Mouse (Mus musculus): ENCODE results near the gene Rcc1. TPM values are rescaled to one million over a fixed set of nuclear protein-coding genes. Genes with fewer than 3 reads are reported as not detected.

Rcc1 gene
- 10 to 100 TPM in 1 of 2 experiments, 1 to 10 TPM in 1; 9.5 to 13.3 TPM for total RNA-seq (2021)
- long read RNA-seq, experiment 1, transcript Rcc1-202 (10 exons, 2,285 nt): major isoform, 12 of 18 reads
- long read RNA-seq, experiment 1, partial matches to known transcripts: 2 of 18 reads
- long read RNA-seq, experiment 1, other reads (novel, unspliced or antisense): 3 of 18 reads
- long read RNA-seq, experiment 2, transcript Rcc1-202 (10 exons, 2,285 nt): major isoform, 7 of 12 reads
- long read RNA-seq, experiment 2, partial matches to known transcripts: 0 of 12 reads
- long read RNA-seq, experiment 2, other reads (novel, unspliced or antisense): 4 of 12 reads

DNA sequence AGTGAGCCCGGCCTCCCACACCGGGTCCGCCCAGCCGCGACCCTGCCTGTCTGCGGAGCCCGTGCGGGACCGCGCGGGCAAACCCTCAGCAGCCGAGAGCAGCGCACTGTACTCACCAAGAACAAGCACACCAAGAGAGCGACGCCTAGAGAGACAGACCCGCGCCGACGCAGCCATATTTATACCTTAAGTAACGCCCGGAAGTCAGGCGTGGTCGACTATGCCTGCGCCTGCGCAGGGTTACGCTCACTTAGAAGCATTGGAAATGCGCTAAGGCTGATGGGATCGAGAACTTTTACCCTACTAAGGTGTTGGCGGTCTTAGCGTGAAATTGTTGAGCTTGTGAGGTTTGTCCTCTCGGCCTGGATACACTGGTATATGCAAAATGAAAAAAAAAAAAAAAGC lies at the start of gene Rcc1:
Gene Rcc1, minus strand, starts transcription at position 125 of the 405 bp plus-strand sequence.
- intact Hi-C loops (cut with DNase I): loop anchor here (2.0 kb wide), 1 partner anchor 59 kb away; no protein-coding TSS in a partner anchor

GRCm38 (mm10) chr4:132401016-132401415 lies 47.6 kb upstream of the Rcc1 start:
- intact Hi-C loops (cut with DNase I): no loop called here

More for the DNA sequence above, at the start of gene Rcc1:
- peak; percentile 90 to 91 for DNase-seq

DNA sequence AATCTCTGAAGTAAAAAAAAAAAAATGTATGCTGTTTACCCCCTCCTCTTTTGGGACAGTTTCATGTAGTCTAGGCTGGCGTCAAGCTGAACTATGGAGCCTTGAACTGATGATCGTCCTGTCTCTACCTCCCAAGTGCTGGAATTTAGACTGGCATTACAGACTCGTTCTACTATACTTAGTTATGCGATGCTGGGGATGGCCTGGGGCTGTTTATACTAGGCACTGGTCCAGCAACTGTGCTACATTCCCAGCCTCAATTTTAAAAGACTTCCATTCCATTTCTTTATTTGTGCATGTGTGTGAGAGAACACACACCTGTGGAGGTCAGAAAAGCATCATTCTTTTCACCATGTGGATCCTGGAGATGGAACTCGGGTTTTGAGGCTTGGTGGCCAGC lies 45.5 kb upstream of the Rcc1 start:
- intact Hi-C loops (cut with DNase I): no loop called here
- DNase-seq: no peak

More at GRCm38 (mm10) chr4:132401016-132401415, 47.6 kb upstream of the Rcc1 start:
- DNase-seq: no peak

DNA sequence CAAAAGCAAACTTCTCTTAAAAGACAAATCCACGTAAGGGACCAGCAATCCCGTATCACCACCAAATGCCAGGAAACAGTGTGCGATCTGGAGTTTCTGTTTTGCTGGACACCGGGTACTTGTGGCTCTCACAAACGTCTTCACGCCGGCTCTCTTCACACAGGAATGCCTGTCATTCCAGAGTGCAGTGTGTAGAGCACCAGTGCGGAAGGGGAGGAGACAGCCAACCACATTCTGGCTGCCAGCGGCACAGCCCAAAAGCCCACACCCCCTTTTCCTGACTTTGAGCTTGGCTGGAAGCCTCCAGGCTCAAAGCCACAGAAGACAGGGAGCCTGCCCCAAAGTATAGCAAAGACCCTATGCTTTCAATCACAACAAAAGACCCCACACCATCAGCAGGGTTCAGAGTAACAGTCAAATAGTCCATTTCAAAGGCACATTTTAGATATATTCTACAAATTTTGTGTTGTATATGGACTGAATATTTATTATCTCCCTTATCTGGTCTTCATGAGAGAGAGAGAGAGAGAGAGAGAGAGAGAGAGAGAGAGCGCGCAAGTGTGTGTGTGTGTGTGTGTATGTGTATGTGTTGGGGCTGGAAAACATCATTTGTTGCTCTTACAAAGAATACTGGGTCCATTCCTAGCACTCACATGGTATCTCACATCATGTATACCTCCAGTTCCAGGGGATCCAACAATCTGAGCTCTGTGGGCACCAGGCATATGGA lies 44.8 kb upstream of the Rcc1 start:
- intact Hi-C loops (cut with DNase I): no loop called here
- DNase-seq: peak; percentile 81 to 85

DNA sequence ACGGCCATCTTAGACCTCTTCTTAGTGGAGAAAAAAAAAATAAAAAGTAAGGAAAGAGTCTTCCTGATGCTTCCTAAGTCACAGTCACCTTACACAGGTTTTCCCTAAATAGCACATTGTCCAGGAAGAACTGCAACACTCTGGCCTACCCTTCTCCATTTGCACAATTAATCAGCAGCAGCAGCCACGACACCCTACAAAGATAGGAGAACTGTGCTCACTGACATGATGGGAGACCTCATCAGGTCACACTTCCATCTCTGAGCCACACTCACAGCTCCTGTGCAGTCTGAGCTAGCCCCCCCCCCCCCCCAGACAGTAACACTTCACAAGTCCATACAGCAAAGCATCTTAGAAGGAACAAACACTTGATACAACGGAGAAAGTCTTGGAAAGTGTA lies 43.7 kb upstream of the Rcc1 start:
- intact Hi-C loops (cut with DNase I): no loop called here
- DNase-seq: no peak

- intact Hi-C loops (cut with DNase I): no loop called here
- no peak for DNase-seq
Observed at GRCm38 (mm10) chr4:132396251-132396650, 42.8 kb upstream of the Rcc1 start.

DNA sequence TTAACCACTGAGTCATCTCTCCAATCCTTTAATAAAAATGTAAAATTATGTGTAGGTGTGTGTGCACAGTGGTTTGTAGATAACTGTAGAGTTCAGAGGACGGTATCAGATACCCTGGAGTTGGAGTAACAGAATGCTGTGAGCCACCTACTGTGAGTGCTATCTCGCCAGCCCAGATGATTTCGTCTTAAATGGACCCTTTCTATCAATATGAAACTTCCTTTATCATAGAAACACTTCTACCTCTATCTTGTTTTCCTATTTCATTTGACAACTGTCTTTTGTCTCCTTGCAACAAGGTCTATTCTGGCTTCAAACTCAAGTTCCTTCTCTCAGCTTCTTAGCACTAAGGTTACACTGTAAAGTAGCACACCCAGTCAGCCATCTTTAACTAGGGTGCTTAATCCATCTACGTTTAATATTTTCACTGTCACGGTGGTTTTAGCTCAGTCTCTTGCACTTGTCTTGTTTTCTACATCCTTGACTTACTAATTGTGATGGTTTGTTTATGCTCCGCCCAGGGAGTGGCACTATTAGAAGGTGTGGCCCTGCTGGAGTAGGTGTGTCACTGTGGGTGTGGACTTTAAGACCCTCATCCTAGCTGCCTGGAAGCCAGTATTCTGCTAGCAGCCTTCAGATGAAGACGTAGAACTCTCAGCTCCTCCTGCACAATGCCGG lies 37.8 kb upstream of the Rcc1 start:
- no peak for DNase-seq
- intact Hi-C loops (cut with DNase I): no loop called here

DNA sequence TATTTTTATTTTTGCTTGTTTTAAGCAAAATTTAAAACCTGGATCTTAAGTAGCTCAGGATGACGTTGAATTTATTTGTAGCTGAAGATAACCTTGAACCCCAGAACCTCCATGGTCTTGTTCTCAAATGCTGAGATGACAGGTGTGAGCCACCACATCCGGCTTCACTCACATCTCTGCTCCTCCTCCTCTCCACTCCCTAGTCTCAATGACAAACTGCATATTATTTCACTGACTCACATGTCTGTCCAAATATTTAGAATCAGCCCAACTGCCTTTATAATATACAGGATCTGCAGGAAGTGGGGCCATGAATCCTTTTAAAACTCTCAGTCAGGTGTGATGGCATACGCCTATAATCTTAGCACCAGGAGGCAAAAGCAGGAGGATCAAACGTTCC lies 35.9 kb upstream of the Rcc1 start:
- intact Hi-C loops (cut with DNase I): no loop called here
- no peak for DNase-seq

GRCm38 (mm10) chr4:132387617-132388016 lies 34.2 kb upstream of the Rcc1 start:
- intact Hi-C loops (cut with DNase I): no loop called here
- peak; percentile 37 to 47 for DNase-seq

DNA sequence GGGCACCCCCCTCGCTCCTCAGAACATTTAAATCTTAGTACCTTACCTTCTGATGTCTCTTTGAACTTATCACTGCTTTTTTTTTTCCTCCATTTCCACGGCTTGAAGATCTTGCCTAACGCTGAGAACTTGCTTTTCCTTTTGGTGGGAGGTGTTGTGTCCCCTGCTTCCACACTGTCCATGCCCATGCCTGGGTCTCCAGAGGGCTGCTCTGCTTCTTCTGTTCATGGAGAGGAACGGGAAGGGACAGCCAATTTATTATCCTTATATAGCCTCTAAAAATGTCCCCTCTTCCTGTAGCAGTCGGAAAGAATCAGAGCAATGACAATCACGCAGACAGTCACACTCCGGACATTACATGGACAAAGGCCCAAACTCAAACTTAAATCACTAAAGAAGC lies 33.4 kb upstream of the Rcc1 start:
- intact Hi-C loops (cut with DNase I): no loop called here
- DNase-seq: peak in 1 of 2 experiments; percentile 29

GRCm38 (mm10) chr4:132385771-132386410 lies 32.5 kb upstream of the Rcc1 start:
- intact Hi-C loops (cut with DNase I): no loop called here
- peak in 1 of 2 experiments; percentile 12 for DNase-seq

GRCm38 (mm10) chr4:132383455-132383854 lies 30.1 kb upstream of the Rcc1 start:
- intact Hi-C loops (cut with DNase I): no loop called here
- DNase-seq: peak in 1 of 2 experiments; percentile 22

GRCm38 (mm10) chr4:132382296-132382695 lies 28.9 kb upstream of the Rcc1 start:
- intact Hi-C loops (cut with DNase I): no loop called here
- no peak for DNase-seq

DNA sequence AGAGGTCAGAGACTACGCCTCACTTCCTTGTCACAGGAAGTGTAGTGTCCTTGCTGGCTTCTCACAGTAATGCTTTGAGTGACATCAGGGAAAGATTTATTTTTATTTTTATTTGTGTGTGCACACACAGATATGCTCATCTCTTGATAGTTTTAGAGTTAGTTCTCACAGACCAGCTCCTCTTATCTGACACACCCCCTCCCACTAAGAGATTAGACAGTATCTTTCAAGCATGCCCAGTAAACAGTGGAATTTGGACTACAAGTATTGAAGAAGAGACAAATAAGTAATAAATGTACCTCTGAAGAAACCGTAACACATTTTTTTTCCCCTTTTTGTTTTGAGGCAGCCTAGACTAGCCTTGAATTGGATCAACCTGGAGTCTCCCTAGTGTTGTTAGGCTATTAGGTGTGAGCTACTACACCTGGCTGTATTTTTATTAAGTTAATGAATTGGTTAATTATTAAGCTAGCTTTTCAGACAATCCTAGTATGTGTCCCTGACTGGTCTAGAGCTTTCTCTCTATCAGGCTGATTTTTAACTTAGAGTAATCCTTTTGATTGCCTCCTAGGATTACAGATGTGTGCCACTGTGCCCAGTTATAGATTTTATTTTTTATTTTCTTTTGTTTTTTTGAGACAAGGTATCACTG lies 27.7 kb upstream of the Rcc1 start:
- no peak for DNase-seq
- intact Hi-C loops (cut with DNase I): no loop called here

GRCm38 (mm10) chr4:132373820-132374219 lies 20.4 kb upstream of the Rcc1 start:
- no peak for DNase-seq
- intact Hi-C loops (cut with DNase I): no loop called here

GRCm38 (mm10) chr4:132369953-132370750 lies 16.7 kb upstream of the Rcc1 start:
- DNase-seq: no peak
- intact Hi-C loops (cut with DNase I): no loop called here

DNA sequence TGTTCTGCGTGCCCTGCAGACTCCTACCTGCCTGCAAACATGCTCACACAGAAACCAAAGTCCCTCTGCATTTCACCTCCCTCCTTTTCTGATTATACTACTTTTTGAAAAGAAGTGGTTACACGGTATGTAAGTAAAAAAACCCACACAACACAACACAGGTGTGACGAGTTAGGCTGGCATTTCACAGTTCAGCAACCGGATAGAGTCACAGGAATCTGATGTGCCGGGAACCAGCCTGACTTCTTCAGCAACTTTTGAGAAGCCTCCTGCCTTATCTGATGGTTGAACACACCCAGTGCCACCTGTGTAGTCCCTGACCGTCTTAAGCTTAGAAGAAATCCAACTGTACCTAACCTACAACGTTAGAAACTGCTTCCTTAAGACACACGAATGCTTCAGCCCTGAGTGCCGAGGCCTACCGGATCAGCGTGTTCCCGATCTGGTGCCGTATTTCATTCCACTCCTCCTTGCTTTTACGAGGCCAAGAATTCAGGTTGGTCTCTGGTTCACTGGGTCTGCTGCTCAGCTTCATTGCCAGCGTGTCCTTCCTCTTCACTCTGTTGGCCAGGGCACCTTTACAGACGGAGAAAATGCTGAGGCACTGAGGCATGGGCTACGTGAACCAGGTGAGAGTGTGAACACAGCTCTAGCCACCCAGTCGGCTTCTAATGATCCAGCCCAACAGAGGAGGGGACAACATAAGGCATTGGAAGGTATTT lies 14.2 kb upstream of the Rcc1 start:
- intact Hi-C loops (cut with DNase I): no loop called here
- no peak for DNase-seq

GRCm38 (mm10) chr4:132365450-132366060 lies 12.2 kb upstream of the Rcc1 start:
- intact Hi-C loops (cut with DNase I): no loop called here
- no peak for DNase-seq
